Mouse (Mus musculus) cortical plate, adult 2 months (tissue): ENCODE results near the gene Prkacb.

ENCODE experiments used
- CTCF ChIP-seq: fragments of 200-500 bp; IDR thresholded peaks from 2 replicates; pipeline ENCODE4 v1.5.1; 2011; ENCODE audit warnings: mild to moderate bottlenecking, control low read depth, low read length; ENCODE audit not compliant: insufficient read depth; ENCODE audit errors: extremely low read depth
- POLR2A ChIP-seq: fragments of 200-500 bp; IDR thresholded peaks from 2 replicates; pipeline ENCODE4 v1.6.1; 2011; ENCODE audit warnings: mild to moderate bottlenecking, low read length, control low read depth; ENCODE audit not compliant: insufficient read depth; ENCODE audit errors: extremely low read depth

- TF ChIP-seq POLR2A, result peak; percentile 29; the same call in 1 of the 2 replicates
- no peak for TF ChIP-seq CTCF
Observed at GRCm38 (mm10) chr3:146766701-146767181, 46.0 kb downstream of the Prkacb start.
